Mouse (Mus musculus) right cerebral cortex, postnatal 10 days (tissue): ENCODE results near the gene Smok3a.
A peak's percentile ranks its signal among the peaks of the same experiment; 100 is the strongest.
"Not testable (repeated sequence)": the region's sequence is repeated elsewhere in the genome, so short reads cannot be mapped to it uniquely, and the experiment has no call there.

Experiments
- DNase-seq, 2 experiments: peaks; one replicate each; pipeline ENCODE4 v3.0.0; 2021; ENCODE audit warnings: low spot score in 2 of 2

The Smok3a gene

DNA sequence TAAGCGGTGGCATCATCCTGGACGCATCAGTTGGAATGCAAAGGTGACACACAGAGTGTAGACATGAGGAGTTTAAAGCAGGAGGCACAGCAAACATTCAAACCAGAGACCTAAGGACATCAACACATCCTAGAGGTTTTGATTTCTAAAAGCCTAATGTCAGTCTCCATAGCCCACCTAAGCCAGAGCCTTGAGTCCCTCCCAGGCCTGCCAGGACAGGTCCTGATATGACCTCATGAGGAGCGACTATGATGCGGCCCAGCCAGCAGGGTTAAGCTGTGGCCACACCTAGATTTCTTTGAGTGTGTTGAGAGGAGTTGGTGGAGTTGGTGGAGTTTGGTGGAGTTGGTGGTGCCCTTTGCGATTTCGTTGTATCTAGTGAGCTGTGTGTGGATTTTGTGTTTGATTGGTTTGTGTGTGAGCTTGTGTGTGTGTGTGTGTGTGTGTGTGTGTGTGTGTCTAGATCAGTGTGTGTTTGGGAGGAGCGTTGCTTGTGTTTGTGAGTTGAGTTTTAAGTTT lies at the start of gene Smok3a, which contains the start of gene Smok3b:
Gene Smok3a (plus strand): TSS at position 301 of the 519 bp plus-strand sequence.
Gene Smok3b (plus strand): TSS at position 469 of the 519 bp plus-strand sequence.
- DNase-seq, result not testable (repeated sequence)

DNA sequence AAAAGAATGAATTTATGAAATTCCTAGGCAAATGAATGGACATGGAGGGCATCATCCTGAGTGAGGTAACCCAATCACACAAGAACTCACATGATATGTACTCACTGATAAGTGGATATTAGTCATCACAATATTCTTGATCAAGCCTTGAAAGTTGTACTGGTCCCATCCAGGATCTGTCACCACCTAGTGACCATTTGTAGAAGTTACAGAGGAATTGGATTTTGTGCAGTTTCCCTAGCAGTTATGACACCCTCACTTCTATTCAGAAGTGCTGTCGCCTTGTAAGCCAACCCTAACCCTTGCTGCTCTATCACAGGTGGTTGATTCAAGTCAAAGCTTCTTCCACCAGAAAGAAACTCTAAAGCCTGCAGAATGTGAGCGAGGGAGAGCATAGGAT lies 47.9 kb upstream of the Smok3a start:
- no peak for DNase-seq

DNA sequence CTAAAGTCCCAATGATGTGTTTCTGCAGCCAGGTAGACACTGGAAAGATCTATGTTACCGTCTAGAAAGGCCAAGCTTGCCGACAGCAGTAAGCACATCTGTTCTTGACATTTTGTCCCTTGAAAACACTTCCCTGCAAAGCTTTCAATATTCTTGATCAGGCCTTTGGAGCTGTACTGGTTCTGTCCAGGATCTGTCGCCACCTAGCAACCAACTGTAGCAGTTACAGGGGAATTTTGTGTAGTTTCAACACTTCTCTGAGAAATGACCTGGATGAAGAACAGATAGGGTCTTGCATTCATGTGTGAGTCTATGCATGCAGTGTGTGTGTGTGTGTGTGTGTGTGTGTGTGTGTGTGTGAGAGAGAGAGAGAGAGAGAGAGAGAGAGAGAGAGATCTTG lies 47.3 kb upstream of the Smok3a start:
- DNase-seq, result peak in 1 of 2 experiments; percentile 46

- DNase-seq, result no peak
Measured at GRCm38 (mm10) chr5:137974724-137975123, 46.3 kb upstream of the Smok3a start.

- DNase-seq, result no peak
Measured at GRCm38 (mm10) chr5:137975434-137975833, 45.6 kb upstream of the Smok3a start.

- no peak for DNase-seq
Measured at GRCm38 (mm10) chr5:137977291-137977690, 43.8 kb upstream of the Smok3a start.

GRCm38 (mm10) chr5:137979081-137979480 lies 42.0 kb upstream of the Smok3a start:
- no peak for DNase-seq

GRCm38 (mm10) chr5:137981300-137981699 lies 39.8 kb upstream of the Smok3a start, which contains the start of gene Azgp1:
Gene Azgp1 (plus strand): TSS chr5:137981520.
- DNase-seq, result no peak

- DNase-seq, result no peak
Measured at GRCm38 (mm10) chr5:137986351-137986750, 34.7 kb upstream of the Smok3a start.

GRCm38 (mm10) chr5:138009437-138009836 lies 11.6 kb upstream of the Smok3a start:
- DNase-seq, result no peak

GRCm38 (mm10) chr5:138012382-138012781 lies 8.7 kb upstream of the Smok3a start:
- no peak for DNase-seq

DNA sequence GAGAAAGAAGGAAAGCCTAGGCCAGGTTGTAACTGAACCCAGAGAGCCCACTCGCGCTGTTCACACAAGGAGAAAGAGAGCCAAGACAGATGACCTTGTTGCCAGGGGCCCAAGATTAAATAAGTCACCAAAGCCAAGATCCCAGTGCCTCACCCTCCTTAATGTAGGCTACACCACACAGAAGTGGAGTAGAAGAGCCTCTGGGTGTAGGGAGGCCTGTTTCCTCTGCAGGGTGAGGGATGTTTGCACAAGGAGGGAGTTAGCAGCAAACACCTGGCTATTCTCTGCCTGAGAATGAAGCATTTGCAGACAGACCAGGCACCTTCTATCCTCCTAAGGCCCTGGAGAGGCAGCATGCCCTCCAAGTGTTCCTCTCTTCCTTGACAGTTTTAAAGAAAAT lies 4.5 kb upstream of the Smok3a start:
- no peak for DNase-seq

DNA sequence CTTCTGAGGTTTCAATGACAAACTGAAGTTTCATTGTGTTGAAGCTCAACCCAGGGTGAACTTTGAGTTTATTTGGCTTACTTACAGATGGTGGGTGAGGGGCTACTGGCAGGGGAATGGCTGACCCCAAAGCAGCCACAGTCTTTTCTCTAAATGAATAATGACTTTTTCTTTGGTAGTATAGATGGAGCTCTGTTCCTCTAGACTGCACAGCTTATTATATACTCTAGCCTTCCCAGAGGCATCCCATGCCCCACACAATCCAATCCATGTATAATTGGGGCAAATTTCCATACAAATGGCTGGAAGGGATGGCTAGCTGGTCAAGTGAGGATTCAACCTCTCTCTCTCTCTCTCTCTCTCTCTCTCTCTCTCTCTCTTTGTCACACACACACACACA lies 4.1 kb upstream of the Smok3a start:
- no peak for DNase-seq

DNA sequence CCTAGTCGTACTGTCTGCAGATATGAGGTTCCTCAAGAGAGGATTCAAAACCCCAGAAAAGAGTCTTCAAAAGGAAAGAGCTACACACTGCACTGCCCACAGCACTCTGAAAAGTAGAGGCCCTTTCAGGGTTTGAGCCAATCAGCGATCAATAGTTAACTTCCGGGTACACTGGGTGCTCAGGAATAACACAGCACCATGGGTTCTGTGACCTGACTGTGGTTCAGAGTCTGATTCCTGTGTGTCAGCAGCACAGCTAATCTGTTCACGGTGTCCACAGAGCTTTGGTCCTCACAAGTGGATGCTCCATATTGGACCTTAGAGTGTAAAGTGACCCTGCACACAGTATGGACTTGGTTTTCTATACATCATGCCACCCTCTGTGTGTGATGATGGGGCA lies 1.5 kb upstream of the Smok3a start:
- not testable (repeated sequence) for DNase-seq

GRCm38 (mm10) chr5:138052894-138053293 lies 31.8 kb downstream of the Smok3a start, which contains the start of gene Smok3c:
Gene Smok3c (plus strand): TSS chr5:138053194.
- not testable (repeated sequence) for DNase-seq

DNA sequence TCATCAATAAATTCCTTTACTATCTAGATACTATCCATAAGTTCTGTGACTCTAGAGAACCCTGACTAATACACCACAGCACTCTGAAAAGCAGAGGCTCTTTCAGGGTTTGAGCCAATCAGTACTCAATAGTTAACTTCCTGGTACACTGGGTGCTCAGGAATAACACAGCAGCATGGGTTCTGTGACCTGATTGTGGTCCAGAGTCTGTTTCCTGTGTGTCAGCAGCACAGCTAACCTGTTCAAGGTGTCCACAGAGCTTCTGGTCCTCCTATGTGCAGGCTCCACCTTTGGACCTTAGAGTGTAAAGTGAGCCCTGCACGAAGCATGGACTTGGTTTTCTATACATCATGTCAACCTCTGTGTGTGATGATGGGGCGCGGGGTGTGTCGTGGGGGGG lies 52.7 kb downstream of the Smok3a start:
- no peak for DNase-seq

- DNase-seq, result no peak
Measured at GRCm38 (mm10) chr5:138075684-138076083, 54.6 kb downstream of the Smok3a start.

- DNase-seq, result no peak
Measured at GRCm38 (mm10) chr5:138076148-138076547, 55.1 kb downstream of the Smok3a start.

DNA sequence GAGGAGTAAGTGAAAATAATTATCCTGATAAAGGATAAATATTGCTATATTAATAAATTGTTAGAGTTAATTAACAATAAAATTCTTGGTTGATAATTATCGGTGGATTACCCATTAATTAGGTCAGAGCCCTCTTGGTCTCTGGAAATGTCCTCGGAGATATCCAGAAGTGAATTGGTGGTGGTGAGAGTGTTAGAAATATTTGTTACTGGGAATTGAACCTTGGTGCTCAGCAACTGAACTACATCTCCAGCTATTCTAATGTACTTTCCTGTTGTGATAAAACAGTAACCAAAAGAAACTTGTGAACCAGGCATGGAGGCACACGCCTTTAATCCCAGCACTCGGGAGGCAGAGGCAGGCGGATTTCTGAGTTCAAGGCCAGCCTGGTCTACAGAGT lies 59.4 kb downstream of the Smok3a start:
- no peak for DNase-seq

DNA sequence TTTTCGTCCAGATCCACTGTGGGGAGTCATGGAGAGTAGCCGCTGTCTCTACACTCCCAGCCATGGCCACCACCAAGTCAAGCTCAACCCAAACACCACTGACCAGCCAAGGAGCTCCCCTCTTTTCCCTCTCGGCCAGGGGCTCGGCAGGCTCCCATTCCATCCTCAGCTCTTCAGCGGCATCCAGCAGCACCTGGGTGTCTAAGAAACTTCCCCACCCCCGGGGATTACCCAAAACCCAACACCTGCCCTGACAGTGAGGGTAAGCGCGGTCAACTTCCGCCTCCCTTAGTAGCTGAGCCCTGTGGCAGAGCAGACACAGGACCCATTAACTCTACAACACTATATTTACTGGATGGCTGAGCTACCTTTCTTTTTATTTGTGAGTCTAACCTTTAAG lies 60.4 kb downstream of the Smok3a start:
- no peak for DNase-seq

DNA sequence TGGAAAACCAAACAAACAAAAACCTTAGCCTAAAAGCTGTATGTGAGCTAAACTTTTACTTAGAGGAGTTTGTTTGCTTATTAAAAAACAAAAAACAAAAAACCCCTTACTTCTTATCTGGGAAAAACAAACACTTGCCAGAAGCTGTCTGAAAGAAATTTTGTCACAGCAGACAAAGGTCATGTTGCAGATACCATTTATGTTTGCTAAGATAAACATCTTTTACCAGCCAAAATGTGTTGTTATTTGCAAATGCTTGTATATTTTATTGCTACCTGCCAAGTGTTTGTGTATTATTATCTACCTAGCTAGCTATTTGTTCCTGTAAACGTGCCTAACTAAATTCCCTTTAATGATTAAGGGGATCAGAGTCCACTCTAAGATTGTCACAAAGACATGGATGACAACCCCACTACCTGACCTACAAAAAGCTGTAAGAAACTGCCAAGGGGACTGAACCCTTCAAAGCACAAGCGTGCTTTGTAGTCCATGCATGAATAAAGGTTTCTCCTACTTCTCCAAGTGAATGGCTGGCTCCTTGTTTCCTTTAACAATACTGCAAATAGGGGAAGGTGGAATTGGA lies 62.3 kb downstream of the Smok3a start:
- DNase-seq, result no peak

GRCm38 (mm10) chr5:138083936-138084335 lies 62.9 kb downstream of the Smok3a start:
- no peak for DNase-seq
